Mouse (Mus musculus): ENCODE data around the gene Ndufaf3. TPM values are rescaled to one million over a fixed set of nuclear protein-coding genes. Genes with fewer than 3 reads are reported as not detected.

The Ndufaf3 gene
- polyA plus RNA-seq, 2 experiments = 23.1 to 42.7 TPM

DNA sequence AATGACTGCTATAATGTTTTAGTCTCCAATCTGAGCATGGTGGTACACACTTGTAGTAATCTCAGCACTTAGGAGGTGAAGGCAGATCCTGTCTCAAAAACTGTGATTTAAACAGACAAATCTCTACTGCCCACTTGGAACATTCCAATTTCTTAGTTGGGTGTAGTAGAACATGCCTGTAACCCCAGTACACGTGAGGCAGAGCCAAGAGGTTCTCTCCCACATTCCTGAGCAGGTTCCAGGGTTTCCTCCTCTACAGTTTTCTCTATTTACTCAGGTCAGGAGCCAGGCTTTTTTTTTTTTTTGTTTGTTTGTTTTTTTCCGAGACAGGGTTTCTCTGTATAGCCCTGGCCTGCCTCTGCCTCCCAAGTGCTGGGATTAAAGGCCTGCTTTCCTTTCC is 32.8 kb upstream of the Ndufaf3 start:
- Histone ChIP-seq H3K36me3 (ENCODE audit: control insufficient read depth, insufficient read depth, low read length) (peaks cover 26% of the 10 kb centered on the region), H3K4me2 (replicated peaks; ENCODE audit: low read depth, low read length, severe bottlenecking) (no peak overlapping the region), H3K27ac (replicated peaks; ENCODE audit: low read depth, low read length) (no peak overlapping the region), H3K4me3 (replicated peaks; ENCODE audit: low read length) (no peak overlapping the region), H3K9ac (ENCODE audit: low read depth, low read length, severe bottlenecking) (no peak overlapping the region), H3K9me3 (ENCODE audit: control insufficient read depth, low read length) (no peaks in the 10 kb centered on the region), H3K27me3 (ENCODE audit: control insufficient read depth, insufficient read depth, low read length) (no peaks in the 10 kb centered on the region), H3K4me1 (ENCODE audit: control insufficient read depth, insufficient read depth, low read length) (peaks cover 6% of the 10 kb centered on the region; the same call in 1 of the 2 replicates)
- no peak for ATAC-seq (ENCODE audit: low FRiP score, low read depth)
- DNase-seq (ENCODE audit: low spot score) = no peak
- 66% methylated on average over 2 of the region's 2 CpGs for WGBS
- TF ChIP-seq POLR2A (IDR thresholded peaks at IDR 0.05; ENCODE audit: borderline replicate concordance, extremely low read depth, insufficient read depth, insufficient read length) = no peak

DNA sequence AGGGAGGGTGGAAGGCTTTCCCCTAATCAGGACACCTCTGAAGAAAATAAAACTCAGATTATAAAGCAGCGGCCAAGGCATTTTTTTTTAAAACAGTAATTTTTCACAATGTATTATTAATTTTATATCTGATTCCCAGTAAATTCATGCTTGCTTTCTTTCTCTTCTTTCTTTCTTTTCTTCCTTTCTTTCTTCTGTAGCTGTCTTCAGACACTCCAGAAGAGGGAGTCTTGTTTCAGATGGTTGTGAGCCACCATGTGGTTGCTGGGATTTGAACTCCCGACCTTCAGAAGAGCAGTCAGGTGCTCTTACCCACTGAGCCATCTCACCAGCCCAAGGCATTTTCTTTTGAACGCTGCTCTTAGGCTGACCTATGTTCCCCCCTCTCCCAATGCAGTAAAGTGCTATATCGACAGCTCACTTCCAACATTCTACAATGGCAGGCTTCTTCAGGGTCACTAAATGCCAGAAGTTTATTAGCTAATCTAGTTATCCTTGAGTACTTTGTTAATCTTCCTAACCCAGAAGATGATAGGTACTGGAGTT is 31.9 kb upstream of the Ndufaf3 start:
- H3K9ac ChIP-seq (ENCODE audit: low read depth, low read length, severe bottlenecking) = no peak overlapping the region
- TF ChIP-seq POLR2A (IDR thresholded peaks at IDR 0.05; ENCODE audit: borderline replicate concordance, extremely low read depth, insufficient read depth, insufficient read length) = no peak
- peaks cover 17% of the 10 kb centered on the region for H3K36me3 ChIP-seq (ENCODE audit: control insufficient read depth, insufficient read depth, low read length)
- no peaks in the 10 kb centered on the region for H3K9me3 ChIP-seq (ENCODE audit: control insufficient read depth, low read length)
- no peak for ATAC-seq (ENCODE audit: low FRiP score, low read depth)
- H3K27me3 ChIP-seq (ENCODE audit: control insufficient read depth, insufficient read depth, low read length) = no peaks in the 10 kb centered on the region
- no peak overlapping the region for H3K4me2 ChIP-seq (replicated peaks; ENCODE audit: low read depth, low read length, severe bottlenecking)
- H3K4me3 ChIP-seq (replicated peaks; ENCODE audit: low read length) = no peak overlapping the region
- no peak overlapping the region for H3K27ac ChIP-seq (replicated peaks; ENCODE audit: low read depth, low read length)
- peak; percentile 69 for DNase-seq (ENCODE audit: low spot score)
- WGBS = 75% methylated on average over 4 of the region's 4 CpGs
- H3K4me1 ChIP-seq (ENCODE audit: control insufficient read depth, insufficient read depth, low read length) = peaks cover 6% of the 10 kb centered on the region; the same call in 1 of the 2 replicates

DNA sequence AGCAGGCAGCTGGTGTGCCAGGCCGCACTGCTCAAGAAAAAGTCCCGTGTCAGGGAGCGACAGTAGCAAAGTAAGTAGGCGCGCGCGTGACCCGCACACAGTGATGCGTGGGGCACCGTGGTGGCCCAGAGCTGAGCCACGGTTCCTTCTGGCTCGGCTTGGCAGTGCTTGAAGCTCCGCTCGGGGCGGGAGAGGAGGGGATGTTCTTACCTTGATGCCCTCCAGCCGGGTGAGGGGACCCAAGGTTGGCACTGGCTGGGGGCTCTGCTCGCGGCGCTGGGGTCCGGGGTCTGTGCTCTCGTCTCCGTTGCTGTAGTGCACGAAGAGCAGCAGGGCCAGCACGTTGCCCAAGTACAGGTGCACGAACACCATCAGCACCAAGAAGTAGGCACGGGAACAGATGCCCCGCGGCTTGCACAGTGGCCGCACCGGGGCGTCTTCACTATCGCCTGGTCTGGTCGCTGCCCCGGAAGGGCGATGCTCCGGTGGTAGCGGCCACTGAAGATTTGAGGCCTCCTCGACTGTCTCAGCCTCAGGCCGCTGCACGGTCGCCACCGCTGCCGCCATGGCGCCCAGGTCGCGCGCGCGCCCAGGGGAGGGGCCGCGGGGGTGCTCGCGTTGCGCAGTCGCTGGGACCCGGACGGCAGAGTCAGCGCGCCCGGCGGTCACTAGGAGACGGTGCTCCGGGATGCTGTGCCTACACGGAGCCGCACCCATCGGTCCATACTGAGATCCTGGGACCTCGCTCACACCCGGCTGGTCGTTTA is 29.9 kb upstream of the Ndufaf3 start, which contains the start of gene P4htm:
Gene P4htm, minus strand, starts transcription at position 670 of the 767 bp plus-strand sequence.
- Histone ChIP-seq H3K9me3 (ENCODE audit: control insufficient read depth, low read length) (no peaks in the 10 kb centered on the region), H3K27me3 (ENCODE audit: control insufficient read depth, insufficient read depth, low read length) (no peaks in the 10 kb centered on the region), H3K4me3 (replicated peaks; ENCODE audit: low read length) (peak within 1 kb of the TSS; percentile 72), H3K4me1 (ENCODE audit: control insufficient read depth, insufficient read depth, low read length) (peaks cover 6% of the 10 kb centered on the region; the same call in 1 of the 2 replicates), H3K27ac (replicated peaks; ENCODE audit: low read depth, low read length) (no peak within 1 kb of the TSS), H3K4me2 (replicated peaks; ENCODE audit: low read depth, low read length, severe bottlenecking) (peak within 1 kb of the TSS; percentile 93), H3K36me3 (ENCODE audit: control insufficient read depth, insufficient read depth, low read length) (peaks cover 5% of the 10 kb centered on the region; the same call in 1 of the 2 replicates), H3K9ac (ENCODE audit: low read depth, low read length, severe bottlenecking) (peak within 1 kb of the TSS; percentile 77)
- peak; percentile 61 for DNase-seq (ENCODE audit: low spot score)
- WGBS = under 1% methylated on average over 52 of the region's 69 CpGs
- TF ChIP-seq POLR2A (IDR thresholded peaks at IDR 0.05; ENCODE audit: borderline replicate concordance, extremely low read depth, insufficient read depth, insufficient read length) = no peak
- peak; percentile 78 for ATAC-seq (ENCODE audit: low FRiP score, low read depth)

DNA sequence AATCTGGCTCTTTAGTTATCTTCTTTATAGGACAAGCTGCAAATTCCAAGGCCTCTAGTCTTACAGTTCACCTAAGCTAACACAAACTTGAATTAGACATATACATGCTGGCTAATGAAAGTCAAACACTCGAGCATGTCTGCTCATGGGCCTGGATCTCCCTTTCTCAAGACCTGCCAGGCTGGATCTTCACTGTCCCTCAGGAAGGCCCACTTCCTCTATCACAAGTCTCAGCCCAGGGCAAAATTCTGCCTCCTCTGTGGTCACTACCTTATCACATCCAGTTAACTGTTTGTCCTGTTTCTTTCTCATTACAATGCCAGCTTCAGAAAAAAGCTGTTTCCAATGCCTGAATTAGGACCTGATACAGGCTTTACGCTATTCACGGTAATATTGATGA is 27.1 kb upstream of the Ndufaf3 start:
- H3K4me1 ChIP-seq (ENCODE audit: control insufficient read depth, insufficient read depth, low read length) = peaks cover 6% of the 10 kb centered on the region; the same call in 1 of the 2 replicates
- no peak overlapping the region for H3K4me2 ChIP-seq (replicated peaks; ENCODE audit: low read depth, low read length, severe bottlenecking)
- TF ChIP-seq POLR2A (IDR thresholded peaks at IDR 0.05; ENCODE audit: borderline replicate concordance, extremely low read depth, insufficient read depth, insufficient read length) = no peak
- H3K27ac ChIP-seq (replicated peaks; ENCODE audit: low read depth, low read length) = no peak overlapping the region
- DNase-seq (ENCODE audit: low spot score) (no peak), ATAC-seq (ENCODE audit: low FRiP score, low read depth) (no peak)
- 0 out of 2 replicates have a peak, but pooled peaks cover 3% of the 10 kb centered on the region for H3K36me3 ChIP-seq (ENCODE audit: control insufficient read depth, insufficient read depth, low read length)
- no peak overlapping the region for H3K4me3 ChIP-seq (replicated peaks; ENCODE audit: low read length)
- no peak overlapping the region for H3K9ac ChIP-seq (ENCODE audit: low read depth, low read length, severe bottlenecking)
- H3K9me3 ChIP-seq (ENCODE audit: control insufficient read depth, low read length) = no peaks in the 10 kb centered on the region
- 81% methylated on average over 3 of the region's 3 CpGs for WGBS
- no peaks in the 10 kb centered on the region for H3K27me3 ChIP-seq (ENCODE audit: control insufficient read depth, insufficient read depth, low read length)

DNA sequence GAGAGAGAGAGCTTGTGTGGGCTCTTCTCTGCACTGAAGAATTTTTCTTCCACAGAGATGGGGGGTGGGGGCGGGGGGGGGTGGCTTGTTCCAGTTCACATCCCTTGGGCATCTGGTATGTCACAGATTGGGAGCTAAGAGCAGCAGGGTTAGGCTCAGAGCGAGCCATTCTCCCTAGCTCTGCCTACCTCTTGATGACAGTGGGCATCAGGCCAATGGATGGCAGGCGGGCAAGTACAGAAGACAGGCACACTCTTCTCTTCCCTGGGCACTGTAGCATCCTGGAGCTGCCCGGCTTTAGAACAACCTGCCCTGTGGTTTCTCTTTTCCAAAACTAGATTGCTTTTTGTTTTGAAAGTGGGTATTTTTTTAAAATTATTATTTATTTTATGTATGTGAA is 24.2 kb upstream of the Ndufaf3 start:
- DNase-seq (ENCODE audit: low spot score) (no peak), ATAC-seq (ENCODE audit: low FRiP score, low read depth) (no peak)
- no peak for TF ChIP-seq POLR2A (IDR thresholded peaks at IDR 0.05; ENCODE audit: borderline replicate concordance, extremely low read depth, insufficient read depth, insufficient read length)
- WGBS = 88% methylated on average over 4 of the region's 4 CpGs
- no peaks in the 10 kb centered on the region for H3K27me3 ChIP-seq (ENCODE audit: control insufficient read depth, insufficient read depth, low read length)
- 0 out of 2 replicates have a peak, but pooled peaks cover 3% of the 10 kb centered on the region for H3K36me3 ChIP-seq (ENCODE audit: control insufficient read depth, insufficient read depth, low read length)
- no peaks in the 10 kb centered on the region for H3K9me3 ChIP-seq (ENCODE audit: control insufficient read depth, low read length)
- peaks cover 15% of the 10 kb centered on the region for H3K4me1 ChIP-seq (ENCODE audit: control insufficient read depth, insufficient read depth, low read length)
- H3K4me3 ChIP-seq (replicated peaks; ENCODE audit: low read length) = no peak overlapping the region
- no peak overlapping the region for H3K27ac ChIP-seq (replicated peaks; ENCODE audit: low read depth, low read length)
- H3K4me2 ChIP-seq (replicated peaks; ENCODE audit: low read depth, low read length, severe bottlenecking) = no peak overlapping the region
- no peak overlapping the region for H3K9ac ChIP-seq (ENCODE audit: low read depth, low read length, severe bottlenecking)

Data from limb, embryonic 14.5 days (tissue).